15 mouse cellular contexts compared by ENCODE assay signal in the genomic region with DNA sequence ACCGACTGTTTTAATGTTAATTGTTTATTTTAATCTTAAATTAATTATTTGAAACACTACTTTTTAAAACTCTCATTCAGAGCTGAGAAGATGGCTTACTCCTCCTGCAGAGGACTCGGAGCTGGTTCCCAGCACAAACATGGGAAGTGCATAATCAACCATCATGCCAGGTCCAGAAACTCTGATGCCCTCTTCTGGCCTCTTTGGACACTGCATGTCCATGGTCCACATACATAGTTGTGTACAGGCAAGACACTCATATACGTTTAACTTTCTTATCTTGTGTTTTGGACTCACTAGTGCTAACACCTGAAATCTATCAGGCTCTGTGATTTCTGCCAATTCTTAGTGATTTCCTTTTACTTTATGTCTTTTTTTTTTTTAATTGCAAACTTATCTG. TPM values are rescaled to one million over a fixed set of nuclear protein-coding genes. Genes with fewer than 3 reads are reported as not detected.
DNase-seq lines count a peak whose midpoint lies in the region; ATAC-seq and TF ChIP-seq lines count a peak whose summit lies in the region.
"Had no signal": no experiment of that assay in that cellular context is flagged by ENCODE, and none has a peak within 500 bp of the region (broad histone marks: within the 10 kb centered on the region; RNA-seq: fewer than 3 reads in every experiment).

No protein-coding gene starts in this region.

- no peak overlapping the region for H3K9ac ChIP-seq in ES-Bruce4 (ENCODE audit: low read depth, poor library complexity, severe bottlenecking)
- H3K9ac ChIP-seq in forebrain, embryonic 14.5 days (ENCODE audit: low read length), result no peak overlapping the region

- 0 out of 2 replicates have a peak, but pooled peaks cover 8% of the 10 kb centered on the region for H3K9me3 ChIP-seq in ES-Bruce4 (replicated peaks; ENCODE audit: control insufficient read depth, insufficient read depth, low read length, poor library complexity, severe bottlenecking)
- no peaks in the 10 kb centered on the region for H3K9me3 ChIP-seq in forebrain, embryonic 14.5 days (replicated peaks; ENCODE audit: control insufficient read depth, low read length)

- H3K27ac ChIP-seq in layer of hippocampus, adult 2 months, result no peak overlapping the region
- H3K27ac ChIP-seq in ES-Bruce4 (ENCODE audit: insufficient read depth, low read length), result no peak overlapping the region
- H3K27ac ChIP-seq in forebrain, embryonic 14.5 days (ENCODE audit: low read depth, low read length), result no peak overlapping the region

- no peak overlapping the region for H3K4me2 ChIP-seq in forebrain, embryonic 14.5 days (ENCODE audit: low read length)

- H3K4me3 ChIP-seq in layer of hippocampus, adult 2 months, result no peak overlapping the region
- H3K4me3 ChIP-seq in ES-Bruce4 (ENCODE audit: low read depth, low read length), result no peak overlapping the region
- no peak overlapping the region for H3K4me3 ChIP-seq in forebrain, embryonic 14.5 days (ENCODE audit: low read depth, low read length)
- H3K4me3 ChIP-seq: erythroblast, embryonic 14.5 days had no signal

- DNase-seq in layer of hippocampus, adult 2 months (ENCODE audit: low spot score in 2 of 2), result no peak
- no peak for DNase-seq in layer of hippocampus, adult 9-10 months (ENCODE audit: low spot score)
- DNase-seq in A20 (ENCODE audit: low read depth, low spot score), result peak; percentile 38
- peak; percentile 3 for DNase-seq in c-Kit-positive CD71-positive TER-119-negative erythroid progenitor cells, embryonic 14.5 days (ENCODE audit: low read depth)
- DNase-seq in forebrain, embryonic 14.5 days (ENCODE audit: low spot score), result no peak
- DNase-seq: adrenal gland, postnatal 36 days; cerebellum, adult 11 months; heart, postnatal 14 days; kidney, postnatal 4 days; right cerebral cortex, postnatal 14 days had no signal

- 90% methylated on average over 3 of the region's 3 CpGs for WGBS in forebrain, embryonic 14.5 days

- TF ChIP-seq POLR2A in ES-Bruce4 (IDR thresholded peaks at IDR 0.05; ENCODE audit: insufficient read depth, low read length), result no peak

- peak; percentile 34; the same call in 1 of the 2 replicates for TF ChIP-seq CTCF in layer of hippocampus, adult 2 months (conservative IDR thresholded peaks at IDR 0.05)
- TF ChIP-seq CTCF in ES-Bruce4 (IDR thresholded peaks at IDR 0.05; ENCODE audit: low read depth, low read length), result peak; percentile 34

- no peak for ATAC-seq in forebrain, embryonic 14.5 days
- ATAC-seq in activated CD4-positive, CD25-positive, alpha-beta regulatory T cell, adult 4 months, result no peak

- TF ChIP-seq EP300 in ES-Bruce4 (IDR thresholded peaks at IDR 0.05; ENCODE audit: insufficient read depth, low read depth, low read length), result no peak

- H3K27me3 ChIP-seq in ES-Bruce4 (ENCODE audit: control insufficient read depth, insufficient read depth, low read length, poor library complexity, severe bottlenecking), result no peaks in the 10 kb centered on the region
- no peaks in the 10 kb centered on the region for H3K27me3 ChIP-seq in forebrain, embryonic 14.5 days (replicated peaks; ENCODE audit: control insufficient read depth, insufficient read depth, low read length)

- no peaks in the 10 kb centered on the region for H3K4me1 ChIP-seq in ES-Bruce4 (ENCODE audit: control insufficient read depth, insufficient read depth, low read length)
- H3K4me1 ChIP-seq in forebrain, embryonic 14.5 days (ENCODE audit: control insufficient read depth, insufficient read depth, low read length), result no peaks in the 10 kb centered on the region

- H3K36me3 ChIP-seq in ES-Bruce4 (ENCODE audit: control insufficient read depth, insufficient read depth, low read length, poor library complexity, severe bottlenecking), result no peaks in the 10 kb centered on the region
- H3K36me3 ChIP-seq in forebrain, embryonic 14.5 days (ENCODE audit: control insufficient read depth, insufficient read depth, low read length), result no peaks in the 10 kb centered on the region

RNA-seq across cellular contexts. Expression of a gene that starts 57.8 kb away (rescaled TPM):
- under 1 TPM; 0.46 to 0.59 TPM for total RNA-seq in layer of hippocampus, adult 2 months (2021)
- polyA plus RNA-seq in ES-Bruce4 (2011; ENCODE audit: insufficient read depth, insufficient read length, low read depth, missing spikeins), result 5.3 and 7.8 TPM in 2 replicates
- polyA plus RNA-seq in forebrain, embryonic 14.5 days (2014; fragmentation: Nextera tagmentation; extraction: Ambion mirVana), result 0.12 TPM in 1 of 2 replicates, not detected in the other
- polyA plus RNA-seq in activated CD4-positive, CD25-positive, alpha-beta regulatory T cell, adult 4 months (2017; shearing (Covaris generic)), result not detected
- total RNA-seq: adrenal gland, postnatal 36 days; granulocyte monocyte progenitor cell, adult 5-6 weeks; monocyte, adult 5-6 weeks had no signal
- polyA plus RNA-seq: erythroblast, embryonic 14.5 days had no signal

Comparison
In these comparisons a context has a peak if more than half of its experiments do, and no peak if none do; other contexts are left out.
1. DNase-seq: peak in A20 (single experiment) and c-Kit-positive CD71-positive TER-119-negative erythroid progenitor cells, embryonic 14.5 days (single experiment); none in layer of hippocampus, adult 2 months (0 of 2), layer of hippocampus, adult 9-10 months (single experiment) and forebrain, embryonic 14.5 days (single experiment).